Mouse (Mus musculus) kidney, postnatal 25 days (tissue): ENCODE measurements around the gene Med13l.
A peak's percentile ranks its signal among the peaks of the same experiment; 100 is the strongest.

Experiments
- DNase-seq, 2 experiments: peaks; one replicate each; pipeline ENCODE4 v3.0.0; 2021; ENCODE audit warnings: mixed read lengths in 2 of 2

The Med13l gene

GRCm38 (mm10) chr5:118558841-118559240, 1.6 kb upstream of the Med13l start:
- DNase-seq, result no peak

DNA sequence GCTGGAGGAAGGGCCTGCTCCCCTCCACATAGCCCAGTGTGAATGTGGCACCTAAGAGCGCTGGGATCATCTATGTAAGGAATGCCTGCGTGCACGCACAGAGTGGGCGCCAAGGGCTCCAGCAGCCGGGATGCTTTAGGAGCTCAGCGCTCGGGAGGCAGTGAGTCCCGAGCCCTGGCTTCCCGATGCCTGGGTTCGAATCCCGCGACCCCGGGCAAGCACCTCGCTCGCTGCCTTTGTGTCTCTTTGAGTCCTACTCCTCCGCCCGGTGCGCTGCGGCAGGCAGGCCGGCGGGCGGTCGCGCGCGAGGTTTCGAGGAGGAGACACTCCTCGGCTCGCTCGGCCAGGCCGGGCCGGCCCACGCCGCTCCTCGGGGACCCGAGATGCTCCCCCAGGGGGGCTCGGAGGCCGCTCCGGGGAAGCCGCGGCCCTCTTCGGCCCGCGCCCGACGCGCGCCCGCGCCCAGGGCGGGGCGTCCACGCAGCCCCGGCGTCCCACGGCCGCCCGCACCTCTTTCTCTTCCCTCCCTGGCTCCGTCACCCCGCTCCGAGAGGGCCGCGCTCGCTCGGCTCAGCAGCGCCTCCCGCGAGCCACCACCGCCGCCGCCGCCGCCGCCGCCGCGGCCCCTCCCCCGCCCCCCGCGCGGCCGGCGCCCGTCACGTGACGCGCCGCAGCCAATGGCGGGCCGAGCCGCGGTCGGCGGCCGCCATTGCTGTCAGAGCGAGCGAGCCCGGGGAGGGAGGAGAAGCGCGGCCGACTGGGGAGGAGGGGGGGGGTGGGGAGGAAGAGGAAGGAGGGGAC, 695 bp upstream of the Med13l start:
- peak; percentile 82 to 95 for DNase-seq

- peak; percentile 56 to 60 for DNase-seq
Measured at GRCm38 (mm10) chr5:118561086-118561987, 858 bp downstream of the Med13l start.

DNA sequence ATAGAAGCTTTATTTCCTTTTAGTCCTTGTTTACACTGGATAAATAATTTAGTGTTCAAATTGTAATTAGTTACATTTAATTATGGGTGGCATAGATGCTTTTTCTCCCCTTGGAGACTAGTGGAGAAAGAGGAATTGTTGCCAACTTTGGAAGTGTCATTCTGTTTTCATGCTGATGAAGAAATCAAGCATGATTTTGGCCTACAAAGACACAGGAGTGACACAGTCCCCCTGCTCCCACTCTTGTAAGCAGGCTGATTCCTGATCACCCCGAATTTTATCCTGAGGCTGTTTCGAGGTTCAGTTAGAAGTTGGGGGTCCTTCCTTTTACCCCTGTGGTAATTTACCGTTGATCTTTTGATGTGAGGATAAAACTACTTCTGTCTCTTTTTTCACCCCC, 1.7 kb downstream of the Med13l start:
- no peak for DNase-seq

GRCm38 (mm10) chr5:118563590-118563989, 3.1 kb downstream of the Med13l start:
- DNase-seq, result no peak

DNA sequence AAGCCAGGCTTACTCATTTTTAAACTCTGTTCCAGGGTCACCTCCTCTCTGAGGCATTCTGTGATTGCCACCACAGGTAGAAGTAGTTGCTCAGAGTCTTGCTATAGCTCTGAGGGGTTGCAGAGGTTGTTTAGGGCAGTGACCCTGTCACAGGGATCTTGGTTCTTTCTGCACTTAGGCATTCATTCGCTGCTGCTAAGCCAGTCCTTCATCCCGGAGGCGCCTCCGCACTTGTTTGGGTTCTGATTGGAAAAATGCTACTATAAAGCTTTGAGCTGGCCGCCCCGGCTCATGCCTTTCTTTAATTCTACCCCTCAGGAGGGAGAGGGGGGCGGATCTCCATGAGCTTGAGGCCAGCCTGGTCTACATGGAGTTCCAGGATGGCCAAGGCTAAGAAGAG, 6.9 kb downstream of the Med13l start:
- DNase-seq, result no peak

DNA sequence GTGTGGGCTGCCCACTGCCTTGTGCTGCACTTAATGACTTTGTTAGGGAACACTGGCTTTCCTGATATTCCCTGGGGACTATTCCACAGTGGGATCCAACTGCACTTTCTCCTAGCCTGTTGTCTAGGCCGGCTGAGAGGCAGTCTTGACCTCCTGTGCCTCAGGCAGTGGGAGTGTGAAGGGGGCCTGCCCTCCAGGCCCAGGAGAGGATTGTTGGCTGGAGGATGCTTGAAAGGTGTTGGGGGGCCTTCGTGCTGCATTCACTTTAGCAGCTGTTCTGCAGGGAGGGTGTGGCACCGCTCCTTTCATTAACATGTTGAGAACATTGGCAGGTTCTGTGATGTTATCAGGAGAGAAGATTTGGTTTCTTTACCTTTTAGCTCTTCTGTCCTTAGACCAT, 8.5 kb downstream of the Med13l start:
- no peak for DNase-seq

DNA sequence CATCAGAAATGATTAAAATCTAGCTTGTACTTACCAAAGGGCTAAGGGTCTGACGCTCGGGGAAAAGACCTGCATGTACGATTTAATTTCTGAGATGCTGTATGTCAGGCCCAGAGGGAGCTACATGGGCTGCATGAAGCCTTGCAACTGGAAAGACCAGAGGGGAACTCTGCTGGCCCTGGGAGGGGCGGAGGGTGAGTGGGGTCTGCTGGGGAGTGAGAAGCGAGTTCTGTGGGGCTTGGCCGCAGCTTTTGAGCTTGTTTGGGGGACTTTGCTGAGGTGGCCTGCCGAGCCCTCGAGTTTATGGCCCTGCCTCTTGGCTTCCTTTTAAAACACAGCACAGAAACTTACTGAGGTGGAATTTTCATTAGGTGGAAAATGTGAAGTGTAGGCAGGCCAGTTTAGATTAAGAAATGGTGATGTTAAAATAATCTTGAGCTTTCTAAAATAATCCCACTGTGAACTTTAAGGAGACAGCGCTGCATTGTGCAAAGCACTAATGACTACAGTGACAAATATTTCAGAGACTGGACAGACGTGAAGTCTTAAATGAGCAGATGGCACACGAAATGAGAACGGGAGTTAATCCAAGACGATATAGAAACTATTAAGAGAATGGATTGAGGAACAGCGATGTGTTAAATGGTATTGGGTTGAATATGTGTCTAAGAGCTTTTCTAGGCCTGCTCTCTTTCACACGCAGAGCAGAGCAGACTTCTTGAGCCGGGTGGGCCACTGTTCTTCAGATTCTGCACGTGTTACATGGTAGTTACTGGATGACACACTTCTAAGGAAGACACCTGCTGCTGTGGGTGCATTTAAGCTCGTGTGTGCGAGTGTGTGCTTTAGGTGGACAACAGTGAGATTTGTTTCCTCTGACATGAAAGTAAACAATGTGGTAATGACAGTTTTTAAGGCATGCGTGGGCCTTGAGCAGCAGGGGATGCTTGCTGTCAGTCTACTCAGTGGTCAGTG, 9.4 kb downstream of the Med13l start:
- DNase-seq, result no peak

GRCm38 (mm10) chr5:118571504-118571903, 11.0 kb downstream of the Med13l start:
- DNase-seq, result peak; percentile 59 to 79

GRCm38 (mm10) chr5:118574236-118574635, 13.8 kb downstream of the Med13l start:
- DNase-seq, result no peak

- no peak for DNase-seq
Measured at GRCm38 (mm10) chr5:118574997-118575396, 14.5 kb downstream of the Med13l start.

- no peak for DNase-seq
Measured at GRCm38 (mm10) chr5:118575909-118576308, 15.4 kb downstream of the Med13l start.

GRCm38 (mm10) chr5:118576731-118577130, 16.3 kb downstream of the Med13l start:
- DNase-seq, result no peak

GRCm38 (mm10) chr5:118585355-118585754, 24.9 kb downstream of the Med13l start:
- no peak for DNase-seq

DNA sequence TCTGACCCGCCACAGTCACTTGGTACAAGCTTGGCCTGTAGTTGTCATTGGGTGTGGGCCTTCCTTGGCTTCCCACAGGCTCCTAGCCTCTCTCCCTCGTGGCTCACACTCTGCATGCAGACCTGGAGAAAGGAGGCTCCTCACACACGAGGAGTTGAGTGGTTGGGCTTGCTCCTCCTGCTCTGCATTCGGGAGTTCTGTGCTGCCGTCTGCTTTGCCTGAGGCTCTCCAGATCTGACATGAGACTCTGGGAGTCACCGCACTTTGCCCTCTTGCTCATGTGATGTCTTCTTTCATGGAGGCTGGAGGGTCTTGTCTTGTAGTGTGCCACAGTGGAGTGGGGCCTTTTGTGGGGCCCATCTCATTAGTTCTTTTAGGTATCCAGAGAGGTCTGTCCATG, 26.1 kb downstream of the Med13l start:
- DNase-seq, result peak in 1 of 2 experiments; percentile 32

GRCm38 (mm10) chr5:118588381-118588925, 28.0 kb downstream of the Med13l start:
- DNase-seq, result no peak

DNA sequence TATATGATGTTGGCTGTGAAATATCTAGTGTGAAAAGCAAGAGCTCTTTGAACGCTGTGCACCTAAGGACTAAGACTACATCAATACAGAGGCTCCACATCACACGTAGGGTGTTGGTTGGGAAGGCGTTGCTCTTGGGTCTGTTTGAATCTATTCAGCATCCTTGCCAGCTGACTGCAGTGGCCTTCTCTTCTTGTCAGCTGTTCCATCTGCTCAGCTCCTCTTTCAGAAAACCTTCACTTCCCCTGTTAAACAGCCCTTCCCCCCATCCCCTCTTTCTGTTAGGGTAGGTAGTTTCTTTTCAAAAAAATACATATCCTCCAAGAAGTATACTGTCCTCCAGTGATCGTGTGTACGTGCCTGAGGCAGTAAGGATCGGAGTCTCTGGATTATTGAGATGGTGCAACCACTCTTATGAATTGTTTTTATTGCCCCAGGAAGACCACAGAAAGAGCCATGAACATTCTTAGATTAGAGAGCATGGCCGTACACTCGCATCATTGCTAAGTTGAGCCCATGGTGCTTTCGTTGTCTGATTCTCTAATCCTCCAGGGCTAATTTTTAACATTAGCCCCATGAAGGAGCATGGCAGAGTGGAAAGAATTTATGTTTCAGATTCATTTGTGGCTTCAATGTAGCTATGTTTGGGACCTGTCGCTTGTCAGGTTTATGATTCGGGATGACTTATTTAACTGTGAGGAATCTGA, 28.9 kb downstream of the Med13l start:
- no peak for DNase-seq

GRCm38 (mm10) chr5:118590868-118591267, 30.4 kb downstream of the Med13l start:
- DNase-seq, result no peak

DNA sequence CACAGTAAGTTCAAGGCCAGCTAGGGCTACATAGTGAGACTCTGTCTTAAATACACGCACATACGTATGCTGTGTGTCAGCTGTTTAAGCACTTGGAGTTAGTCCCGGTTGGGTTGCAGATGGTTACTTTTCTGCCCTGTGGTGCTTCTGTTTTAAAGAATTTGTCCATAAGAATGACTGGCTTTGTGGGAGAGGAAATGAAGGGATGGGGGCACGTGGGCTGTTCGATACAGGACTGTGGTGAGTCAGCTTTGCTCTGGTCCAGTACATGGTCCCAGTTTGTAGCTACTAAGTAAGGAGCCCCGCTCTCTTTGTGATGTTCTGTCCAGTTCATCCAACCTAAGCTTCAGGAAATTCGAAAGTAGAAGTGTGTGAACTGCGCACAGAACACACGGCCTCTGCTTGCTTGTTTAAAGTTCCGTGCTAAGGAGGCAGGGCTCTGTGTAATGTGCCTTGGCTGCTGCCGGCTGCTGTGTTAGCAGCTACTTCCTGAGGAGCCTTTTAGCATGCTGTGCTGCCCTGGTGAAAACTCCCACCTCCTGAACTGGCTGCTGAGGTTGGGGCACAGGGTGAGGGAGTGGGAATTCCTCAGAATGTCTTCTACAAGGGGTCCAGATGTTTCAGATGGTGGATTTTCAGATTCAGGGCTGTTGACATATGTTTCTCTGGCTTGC, 31.5 kb downstream of the Med13l start:
- DNase-seq, result peak in 1 of 2 experiments; percentile 23

- peak; percentile 60 to 74 for DNase-seq
Measured at GRCm38 (mm10) chr5:118594470-118595236, 34.2 kb downstream of the Med13l start.
